Mouse (Mus musculus) heart, postnatal 14 days (tissue): ENCODE measurements at regions not wholly inside any gene's neighbourhood (a gene's known extent, or its start where the extent isn't known, plus 50 kb on each side); places are given as distances from the start of the nearest gene placed in this dataset.

Experiments
- DNase-seq, 2 experiments: peaks; one replicate each; pipeline ENCODE4 v3.0.0; 2021 to 2022
- intact Hi-C: fragments of 180-260 bp; cut with DNase I; formaldehyde crosslinking; loops from one replicate; pipeline ENCODE4 v1.15.1; 2025

GRCm38 (mm10) chr15:61428818-61429415 lies 506.1 kb upstream of the A1bg start:
- intact Hi-C loops: no loop called here
- no peak for DNase-seq

DNA sequence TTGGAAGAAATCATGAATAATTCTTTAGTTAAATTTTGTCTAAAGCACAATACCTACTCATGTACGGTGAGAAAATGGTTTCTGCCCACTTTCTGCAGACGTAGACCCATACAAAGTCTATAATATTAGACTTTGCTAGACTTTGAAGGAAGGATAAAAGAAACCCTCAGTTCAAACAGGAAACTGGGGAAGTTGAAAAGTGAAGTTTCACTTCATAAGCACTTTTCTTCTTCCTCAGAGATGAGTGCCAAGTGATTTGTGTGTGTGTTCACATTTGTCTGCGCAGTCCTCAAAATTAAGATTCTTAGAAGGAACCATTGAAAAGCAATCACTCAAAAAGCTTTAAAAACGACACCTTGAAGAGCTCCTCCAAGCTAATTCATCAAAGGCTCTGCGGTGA lies 500.2 kb upstream of the A1bg start:
- intact Hi-C loops: no loop called here
- no peak for DNase-seq

DNA sequence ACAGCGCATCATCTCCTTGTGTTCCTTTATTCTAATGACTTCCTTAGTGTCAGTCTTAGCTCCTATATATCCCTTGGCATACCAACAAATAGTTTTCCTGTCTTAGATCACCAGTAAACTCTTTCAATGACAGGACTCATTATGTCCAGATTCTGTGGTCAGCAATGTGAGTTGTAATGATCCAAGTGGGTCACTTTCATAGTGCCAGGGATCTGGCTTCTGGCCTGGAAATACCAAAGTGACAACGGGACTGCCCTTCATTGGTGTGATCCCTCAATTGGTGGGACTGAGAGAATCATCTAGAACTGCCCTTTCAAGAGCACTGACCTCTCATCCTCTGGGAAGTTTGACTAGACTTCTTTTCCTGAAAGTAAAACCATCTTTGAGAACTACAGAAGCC lies 494.7 kb upstream of the A1bg start:
- intact Hi-C loops: loop anchor here (5.0 to 10.0 kb wide), 4 partner anchors 260 to 1587 kb away; no protein-coding TSS in a partner anchor

GRCm38 (mm10) chr15:61416841-61417240 lies 494.0 kb upstream of the A1bg start:
- intact Hi-C loops: loop anchor here (5.0 to 10.0 kb wide), 4 partner anchors 260 to 1588 kb away; no protein-coding TSS in a partner anchor
- no peak for DNase-seq

More for the DNA sequence above, 494.7 kb upstream of the A1bg start:
- peak in 1 of 2 experiments; percentile 24 for DNase-seq

DNA sequence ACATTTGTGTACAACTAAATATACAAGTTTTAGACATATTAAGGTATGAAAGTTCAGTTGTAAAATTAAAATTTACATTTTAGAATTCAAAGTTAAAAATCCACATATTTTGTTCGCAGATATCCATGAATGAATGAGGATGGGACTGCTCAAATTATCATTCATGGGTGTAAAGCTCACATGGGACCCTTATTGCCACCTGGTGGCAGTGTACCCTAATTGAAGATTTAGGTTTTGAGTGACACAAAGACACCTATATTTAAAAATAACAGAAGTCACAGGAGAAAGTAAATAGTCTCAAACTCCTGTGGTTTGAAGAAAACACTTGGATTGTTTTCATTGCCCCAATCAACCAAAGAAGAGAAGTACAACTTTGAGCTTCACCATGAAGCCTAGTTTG lies 492.8 kb upstream of the A1bg start:
- peak in 1 of 2 experiments; percentile 38 for DNase-seq
- intact Hi-C loops: loop anchor here (5.0 to 10.0 kb wide), 4 partner anchors 258 to 1589 kb away; no protein-coding TSS in a partner anchor

DNA sequence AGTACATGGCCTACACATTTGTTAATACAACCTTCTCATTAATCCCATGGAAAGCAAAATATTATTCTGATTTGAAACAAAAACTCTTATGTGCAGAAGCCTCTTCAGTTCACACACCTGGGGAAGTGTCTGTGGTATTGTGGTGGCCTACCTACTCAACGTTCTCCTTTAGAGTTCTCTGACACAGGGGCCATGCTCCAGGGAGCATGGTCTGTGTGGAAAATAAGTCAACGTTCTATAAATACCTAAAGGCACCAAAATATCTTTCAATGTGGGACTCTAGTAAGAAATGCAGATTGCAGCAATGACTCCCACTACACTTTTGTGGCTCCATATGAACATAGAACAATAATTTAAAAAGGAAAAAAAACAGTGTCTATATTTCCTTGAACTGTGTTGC lies 489.0 kb upstream of the A1bg start:
- intact Hi-C loops: loop anchor here (10.0 kb wide), 2 partner anchors 1393 to 1593 kb away; no protein-coding TSS in a partner anchor
- DNase-seq: no peak

GRCm38 (mm10) chr15:61410789-61411188 lies 488.0 kb upstream of the A1bg start:
- no peak for DNase-seq
- intact Hi-C loops: loop anchor here (10.0 kb wide), 2 partner anchors 1394 to 1594 kb away; no protein-coding TSS in a partner anchor

DNA sequence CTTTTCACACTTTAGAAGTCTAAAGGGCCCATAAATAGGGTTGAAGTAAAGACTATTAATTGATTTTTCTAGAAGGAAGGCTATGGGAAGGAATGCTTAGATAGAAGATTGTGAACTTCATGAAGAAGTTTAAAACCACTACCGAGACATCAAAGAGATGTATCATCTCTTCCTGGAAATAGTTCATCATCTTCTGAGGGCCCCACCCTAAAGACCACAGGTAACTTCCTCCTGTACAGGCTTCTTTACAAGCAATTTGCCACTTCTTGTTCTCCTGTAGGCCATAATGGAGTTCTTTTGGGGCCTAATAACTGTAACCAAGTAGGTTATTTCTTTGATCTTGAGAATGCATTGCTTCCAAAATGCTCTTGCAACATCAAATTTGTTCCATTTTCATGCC lies 485.8 kb upstream of the A1bg start:
- no peak for DNase-seq
- intact Hi-C loops: no loop called here

- intact Hi-C loops: loop anchor here (5.0 kb wide), 1 partner anchor 582 kb away; no protein-coding TSS in a partner anchor
- peak in 1 of 2 experiments; percentile 18 for DNase-seq
Observed at GRCm38 (mm10) chr15:61400720-61401119, 477.9 kb upstream of the A1bg start.

DNA sequence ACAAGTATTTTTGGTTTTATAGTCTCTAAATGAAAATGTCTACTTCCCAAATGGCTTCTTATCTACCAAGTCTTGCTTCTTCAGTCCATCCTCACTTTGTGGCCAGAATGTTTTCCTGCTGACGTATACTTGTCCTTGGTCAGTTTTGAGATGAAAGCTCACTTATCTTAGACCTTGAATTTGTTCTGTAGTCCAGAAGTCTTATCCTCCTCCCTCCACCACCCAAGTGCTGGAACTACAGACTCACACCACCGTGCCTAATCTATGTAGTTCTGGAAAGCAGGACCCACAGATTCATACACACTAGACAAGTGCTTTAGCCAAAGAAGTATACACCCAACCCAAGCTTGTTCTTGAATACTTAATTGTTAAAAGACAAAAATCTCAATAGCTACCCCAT lies 477.2 kb upstream of the A1bg start:
- intact Hi-C loops: loop anchor here (5.0 kb wide), 4 partner anchors 42 to 582 kb away; no protein-coding TSS in a partner anchor
- no peak for DNase-seq

GRCm38 (mm10) chr15:61398829-61399228 lies 476.0 kb upstream of the A1bg start:
- no peak for DNase-seq
- intact Hi-C loops: loop anchor here (5.0 kb wide), 3 partner anchors 43 to 242 kb away; no protein-coding TSS in a partner anchor

- intact Hi-C loops: loop anchor here (5.0 kb wide), 3 partner anchors 45 to 240 kb away; no protein-coding TSS in a partner anchor
- no peak for DNase-seq
Observed at GRCm38 (mm10) chr15:61397061-61397460, 474.2 kb upstream of the A1bg start.

DNA sequence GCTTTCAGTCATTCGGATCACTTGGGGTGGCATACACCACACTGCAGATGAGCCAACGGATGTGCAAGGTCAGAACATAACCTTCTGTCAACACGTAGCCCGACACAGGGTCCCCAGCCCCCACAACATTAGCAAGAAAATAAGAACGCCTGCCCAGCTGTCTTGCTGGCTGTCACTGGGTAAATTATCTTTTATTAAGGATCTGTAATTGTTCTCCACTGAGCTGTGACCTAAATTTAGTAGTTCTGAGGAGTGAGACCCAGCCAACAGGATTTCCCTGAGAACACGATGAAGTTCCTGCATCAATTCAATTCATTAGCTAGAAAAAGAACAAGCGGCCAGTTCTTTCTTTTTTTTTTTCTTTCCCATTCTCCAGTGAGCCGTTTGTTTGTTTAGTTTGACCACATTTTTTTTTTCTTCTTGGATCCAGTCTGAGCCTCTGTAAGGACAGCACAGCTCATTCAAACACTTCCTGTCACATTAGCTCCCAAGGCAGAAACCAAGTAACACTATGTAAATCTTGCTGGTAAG lies 472.5 kb upstream of the A1bg start:
- intact Hi-C loops: loop anchor here (5.0 kb wide), 3 partner anchors 43 to 238 kb away; no protein-coding TSS in a partner anchor
- DNase-seq: peak; percentile 15 to 40

GRCm38 (mm10) chr15:61380666-61381065 lies 457.9 kb upstream of the A1bg start:
- no peak for DNase-seq
- intact Hi-C loops: no loop called here

- intact Hi-C loops: no loop called here
- DNase-seq: no peak
Observed at GRCm38 (mm10) chr15:61366276-61366675, 443.5 kb upstream of the A1bg start.

DNA sequence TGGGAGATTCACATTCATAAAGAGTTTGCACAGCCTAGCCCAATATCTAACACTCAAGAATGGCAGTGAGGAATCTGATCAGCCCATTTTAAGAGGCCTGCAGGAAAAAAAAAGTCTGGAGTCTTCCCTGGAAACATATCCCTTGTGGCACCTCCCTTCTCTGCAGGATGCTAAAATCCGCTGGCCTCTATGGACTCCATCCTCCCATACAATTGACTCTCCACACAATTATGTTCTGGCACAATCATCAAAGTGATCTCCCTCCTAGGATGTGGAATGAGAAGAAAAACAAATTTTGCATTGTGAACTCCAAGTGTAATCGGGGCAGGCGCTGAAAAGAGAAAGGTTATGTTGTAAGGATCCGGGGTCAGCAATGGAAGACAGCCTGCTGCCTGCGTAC lies 442.7 kb upstream of the A1bg start:
- intact Hi-C loops: no loop called here
- no peak for DNase-seq

- no peak for DNase-seq
- intact Hi-C loops: no loop called here
Observed at GRCm38 (mm10) chr15:61364461-61364860, 441.6 kb upstream of the A1bg start.

DNA sequence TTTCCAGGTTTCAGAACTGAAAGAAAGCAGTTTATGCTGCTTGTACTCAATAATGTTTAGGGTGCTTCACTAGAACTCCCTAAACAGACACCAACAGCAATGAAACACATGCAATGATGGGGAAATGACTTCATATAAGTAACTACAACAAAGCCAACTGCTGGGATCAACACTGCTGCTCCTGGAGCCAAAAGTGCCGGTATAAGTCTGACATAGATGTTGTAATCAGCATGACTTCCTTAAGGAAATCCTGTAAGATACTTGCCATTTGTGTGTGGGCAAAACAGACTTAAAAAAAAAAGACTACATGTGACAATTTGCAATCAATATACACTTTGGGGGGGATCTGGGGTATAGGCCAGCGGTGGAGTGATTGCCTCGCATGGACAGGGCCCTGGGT lies 438.4 kb upstream of the A1bg start:
- no peak for DNase-seq
- intact Hi-C loops: no loop called here

DNA sequence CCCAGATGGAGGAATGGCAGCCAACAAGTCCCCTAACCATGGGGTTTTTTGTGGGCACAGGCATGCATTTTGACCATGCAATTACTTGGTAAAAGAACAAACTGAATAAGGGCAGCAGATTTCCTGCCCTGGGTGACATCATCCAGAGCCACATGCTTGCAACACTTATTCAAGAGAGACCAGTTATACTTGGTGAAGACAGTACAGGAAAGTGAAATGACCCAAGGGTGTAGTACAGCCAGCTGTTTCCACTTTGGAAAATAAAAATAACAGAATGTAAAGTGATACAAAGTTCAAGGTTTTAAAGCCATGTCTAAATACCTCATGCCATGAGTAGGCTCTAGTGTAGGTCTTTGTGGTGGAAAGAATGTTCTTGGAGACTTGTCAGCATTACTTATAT lies 432.5 kb upstream of the A1bg start:
- no peak for DNase-seq
- intact Hi-C loops: no loop called here

GRCm38 (mm10) chr15:61351729-61352342 lies 429.0 kb upstream of the A1bg start:
- no peak for DNase-seq
- intact Hi-C loops: loop anchor here (5.0 kb wide), 1 partner anchor 45 kb away; no protein-coding TSS in a partner anchor

DNA sequence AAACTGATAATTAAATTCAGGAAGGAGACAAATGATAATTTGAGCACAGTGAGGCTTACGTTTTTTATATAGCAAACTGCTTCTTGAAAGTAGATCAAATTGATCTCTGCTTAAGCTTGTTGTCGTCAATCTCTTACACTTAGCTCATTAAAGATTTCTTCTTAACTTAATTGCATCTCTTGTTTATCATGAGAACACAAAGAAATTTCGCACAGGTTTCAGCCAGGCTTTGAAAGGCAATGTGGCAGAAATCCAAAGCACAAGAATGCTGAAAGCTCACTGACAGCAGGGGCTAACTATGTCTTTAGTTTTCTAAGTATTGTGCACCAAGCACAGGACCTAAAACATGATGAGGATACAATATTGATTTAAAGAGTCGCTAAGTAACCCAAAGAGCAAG lies 422.3 kb upstream of the A1bg start:
- intact Hi-C loops: no loop called here
- DNase-seq: no peak
